Mouse (Mus musculus) embryonic fibroblast, embryonic 13.5 days (primary cell): ENCODE data around the gene Spag9.

Experiments used
- CTCF ChIP-seq: IDR thresholded peaks from 2 replicates; pipeline ENCODE4 v1.5.1; 2011; ENCODE audit warnings: mild to moderate bottlenecking, control low read depth, low read length, moderate library complexity, borderline replicate concordance; ENCODE audit not compliant: insufficient read depth
- POLR2A ChIP-seq: IDR thresholded peaks from 2 replicates; pipeline ENCODE4 v1.6.1; 2011; ENCODE audit warnings: low read depth, mild to moderate bottlenecking, control low read depth, low read length, moderate library complexity

DNA sequence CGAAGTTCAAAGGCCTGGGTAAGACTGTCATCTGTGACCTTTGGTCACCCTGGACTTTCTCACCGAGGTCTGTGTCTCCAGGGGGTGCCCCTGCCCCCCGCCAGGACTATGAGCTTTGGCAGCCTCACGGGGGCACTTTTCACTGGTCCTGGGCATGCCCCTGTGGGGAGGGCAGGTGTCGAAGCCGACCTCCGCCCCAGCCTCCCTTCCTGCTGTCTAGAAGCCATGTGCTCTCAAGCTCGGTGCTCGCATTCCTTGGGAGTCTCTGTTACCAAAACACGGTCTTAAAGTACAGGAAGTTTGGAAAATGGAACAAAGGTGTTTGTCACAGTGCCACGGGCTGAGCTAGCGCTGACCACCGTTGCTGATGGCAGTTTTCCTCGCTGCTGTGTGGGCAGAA, 162.6 kb downstream of the Spag9 start:
- TF ChIP-seq CTCF (no peak), POLR2A (no peak)
